Mouse (Mus musculus) layer of hippocampus, adult 8-10 months (tissue): Measurements from ENCODE around the gene Vdac2. TPM values are rescaled to one million over a fixed set of nuclear protein-coding genes. Genes with fewer than 3 reads are reported as not detected.

ENCODE experiments used
- DNase-seq, 2 experiments: peaks; one replicate each; pipeline ENCODE4 v3.0.0; 2022; ENCODE audit warnings: low spot score in 2 of 2
- total RNA-seq, 4 experiments: library from RNA; stranded (reverse); gene quantifications; 2 replicates each; pipeline ENCODE4 v1.2.4; 2022

Vdac2 gene
- total RNA-seq, 4 experiments from 2014 or later, result 231 to 244 (median 241) TPM

DNA sequence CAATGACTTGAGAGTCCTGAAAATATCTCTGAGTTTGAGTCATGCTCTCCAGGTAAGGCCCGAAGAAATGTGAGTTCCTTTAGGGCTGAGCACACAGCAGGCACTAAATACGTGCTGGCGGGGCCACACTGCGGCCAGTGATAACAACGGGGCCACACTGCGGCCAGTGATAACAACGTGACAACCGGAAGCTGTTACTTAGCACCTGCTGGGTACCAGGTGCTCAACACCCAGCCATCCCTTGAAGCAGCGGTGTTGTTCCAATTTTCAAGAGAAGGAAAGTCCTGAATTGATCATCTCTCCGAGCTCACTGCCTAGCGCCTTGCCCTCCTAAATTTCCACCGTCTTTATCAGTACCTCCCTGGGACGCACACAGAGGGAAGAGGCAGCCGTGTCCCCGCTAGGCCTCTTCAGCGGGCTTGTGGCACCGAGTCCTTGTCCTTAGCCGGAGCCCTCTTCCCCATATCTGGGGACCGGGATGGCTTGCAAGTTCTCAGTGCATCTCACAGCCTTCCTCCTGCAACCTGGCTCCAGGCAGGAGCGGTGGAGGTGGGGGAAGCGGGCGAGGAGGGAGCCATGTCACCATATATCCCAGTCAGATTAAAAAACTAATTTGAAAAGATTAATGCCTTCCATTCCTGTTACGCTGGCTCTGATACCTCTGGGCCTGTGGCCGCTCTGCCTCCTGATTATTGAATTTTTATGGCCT lies 25.5 kb downstream of the Vdac2 start:
- no peak for DNase-seq

DNA sequence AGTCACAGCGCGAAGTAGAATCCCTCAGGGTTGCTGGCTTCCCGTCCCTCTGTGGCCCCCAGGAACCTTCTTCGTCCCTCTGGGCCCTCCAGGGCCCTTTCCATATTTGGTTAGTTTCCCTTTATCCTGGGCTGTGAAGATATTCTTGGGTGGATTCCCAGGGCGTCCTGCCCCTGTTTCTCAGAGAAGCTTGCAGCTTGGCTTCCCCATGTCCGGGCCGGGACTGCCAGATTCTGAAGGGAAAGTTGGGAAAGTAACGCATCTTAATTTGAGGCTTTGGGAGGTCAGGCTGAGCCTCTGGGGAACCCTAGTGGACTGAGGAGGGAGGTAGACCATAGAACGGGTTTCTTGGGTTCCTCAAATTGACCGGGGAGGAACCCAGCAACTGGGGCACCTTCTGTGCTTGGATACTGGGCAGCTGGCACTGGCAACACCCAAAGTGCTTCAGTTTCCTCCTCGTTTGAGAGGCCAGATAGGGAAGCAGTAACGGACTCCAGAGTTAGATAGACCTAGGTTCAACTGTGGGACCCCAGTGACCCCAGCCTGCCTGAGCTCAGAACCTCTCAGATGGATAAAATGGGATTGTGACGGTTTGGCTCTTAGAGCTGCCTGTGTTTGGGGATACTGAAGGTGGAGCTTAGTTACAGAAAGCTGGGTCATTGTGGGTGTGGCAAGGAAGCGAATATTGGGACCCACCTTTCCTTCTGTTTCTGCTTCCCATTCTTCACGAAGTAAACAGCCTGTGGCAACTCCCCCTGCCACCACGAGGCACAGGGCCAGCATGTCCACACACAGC lies 27.2 kb downstream of the Vdac2 start:
- no peak for DNase-seq

DNA sequence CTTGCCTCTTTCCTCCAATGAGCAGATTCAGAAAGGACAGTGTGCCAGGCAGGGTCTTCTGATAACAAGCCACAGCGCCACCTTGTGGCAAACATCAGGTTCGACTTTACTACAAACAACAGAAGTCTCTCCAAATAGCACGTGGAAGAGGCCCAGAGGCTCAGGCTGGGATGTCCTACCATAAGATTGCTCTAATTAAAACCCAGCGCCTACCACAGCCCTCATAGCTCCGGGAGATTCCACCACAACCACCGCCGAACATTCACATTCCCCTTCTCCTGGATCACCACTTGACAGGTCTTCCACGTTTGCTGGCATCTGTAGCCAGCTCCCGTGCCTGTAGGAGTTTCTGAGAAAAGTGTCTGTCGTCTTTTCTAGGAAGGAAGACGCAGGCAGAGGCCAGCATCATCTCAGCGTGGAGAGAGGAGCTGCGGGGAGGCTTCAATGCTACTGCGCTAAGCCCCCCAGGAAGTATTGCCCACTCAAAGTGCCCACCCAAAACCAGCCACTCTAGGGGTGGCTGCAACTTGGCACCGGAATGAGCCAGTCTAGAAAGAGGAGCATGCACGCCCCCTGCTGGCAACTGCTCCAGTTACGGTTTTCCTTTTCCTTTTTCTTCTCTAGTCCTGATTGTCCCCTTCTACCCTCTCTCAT lies 28.5 kb downstream of the Vdac2 start:
- DNase-seq, result peak in 1 of 2 experiments; percentile 78

DNA sequence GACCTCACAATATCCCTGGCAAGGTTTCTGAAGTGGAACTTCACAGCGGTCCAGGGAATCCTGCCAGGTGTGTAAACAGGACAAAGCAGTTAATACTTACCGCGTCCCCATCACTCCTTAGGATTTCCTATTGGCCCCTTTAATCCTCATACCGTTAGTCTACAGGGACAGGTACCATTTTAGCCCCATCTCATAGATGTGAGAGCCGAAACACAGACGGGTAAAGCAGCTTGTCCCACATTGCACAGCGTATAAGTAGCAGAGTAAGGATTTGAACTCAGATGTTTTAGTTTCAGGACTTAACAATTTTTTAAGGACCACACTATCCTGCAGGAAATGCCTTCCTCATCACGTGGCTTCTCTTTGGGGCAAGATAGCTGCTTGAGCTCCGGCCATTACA lies 29.2 kb downstream of the Vdac2 start:
- DNase-seq, result no peak

DNA sequence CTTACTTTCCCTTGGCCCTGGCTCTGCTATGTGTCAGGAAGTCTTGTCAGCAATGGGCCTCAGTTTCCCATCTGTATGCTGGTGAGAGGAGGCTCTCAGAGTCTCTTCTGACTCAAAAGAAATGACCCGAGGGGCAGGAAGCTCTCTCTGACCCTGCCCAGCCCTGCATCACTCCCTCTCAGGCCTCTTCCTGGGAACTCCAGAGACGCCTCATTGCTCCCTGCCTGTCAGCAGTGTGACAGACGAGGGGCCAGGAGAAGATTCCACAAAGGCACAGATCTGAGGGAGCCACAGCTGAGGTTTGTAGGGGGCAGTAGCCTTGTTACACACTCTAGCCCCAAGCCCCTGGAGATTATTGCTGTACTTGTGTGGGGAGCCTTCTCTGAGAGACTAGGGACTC lies 30.9 kb downstream of the Vdac2 start:
- no peak for DNase-seq

DNA sequence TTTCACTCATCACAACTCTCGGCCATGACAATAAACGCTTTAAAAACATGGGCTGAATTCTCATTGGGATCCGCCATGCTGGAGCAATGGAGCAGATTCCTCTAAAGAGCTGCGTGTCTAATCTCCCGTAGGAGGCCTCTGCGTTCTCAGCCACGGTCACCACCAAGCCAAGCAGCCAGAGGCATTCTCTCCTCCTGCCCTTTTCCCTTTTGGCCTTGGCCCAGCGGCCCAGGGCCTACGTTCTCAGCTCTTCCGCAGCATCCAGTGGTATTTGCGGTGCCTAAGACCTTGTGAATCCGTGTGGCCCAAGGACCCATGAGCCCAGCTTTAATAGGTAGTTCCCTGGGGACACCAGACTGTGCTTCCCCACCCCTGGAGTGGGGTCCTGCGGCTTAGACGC lies 31.8 kb downstream of the Vdac2 start:
- DNase-seq, result no peak

DNA sequence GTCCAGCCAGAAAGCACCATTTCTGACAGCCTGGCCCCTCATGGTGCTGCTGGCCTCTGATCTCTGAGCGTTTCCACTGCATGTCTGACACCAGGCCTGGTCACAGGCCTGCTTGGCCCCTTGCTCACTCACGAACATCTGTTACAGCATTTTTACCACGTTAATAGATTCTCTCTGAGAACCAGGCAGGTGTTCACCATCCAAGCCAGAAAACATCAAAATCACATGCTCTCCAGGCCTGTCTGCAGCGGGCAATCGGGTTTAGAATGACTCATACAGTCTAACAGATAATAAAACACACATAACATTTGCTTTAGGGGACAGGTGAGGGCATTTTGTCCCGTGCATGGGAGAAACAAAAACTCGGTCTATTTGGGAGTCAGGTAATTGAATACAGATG lies 41.3 kb downstream of the Vdac2 start:
- DNase-seq, result no peak

DNA sequence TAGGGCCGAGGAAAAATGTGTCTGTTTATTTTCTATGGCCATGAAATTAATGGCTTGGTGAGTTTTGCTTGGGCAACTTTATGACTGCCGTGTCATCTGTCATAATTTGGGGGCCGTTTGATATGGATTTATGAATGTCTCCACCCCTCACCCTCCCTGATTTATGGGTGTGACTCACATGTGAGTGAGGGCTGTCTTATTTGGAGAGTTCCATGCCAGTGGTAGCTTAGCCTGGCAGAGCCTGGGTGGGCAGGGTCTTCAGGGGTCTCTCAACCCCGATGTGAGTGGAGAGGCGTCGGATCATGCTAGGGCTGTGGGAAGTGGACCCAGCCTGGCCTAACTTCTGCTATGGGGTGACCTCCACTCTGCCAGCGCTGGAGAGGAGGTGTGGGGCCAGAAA lies 41.8 kb downstream of the Vdac2 start:
- DNase-seq, result no peak

DNA sequence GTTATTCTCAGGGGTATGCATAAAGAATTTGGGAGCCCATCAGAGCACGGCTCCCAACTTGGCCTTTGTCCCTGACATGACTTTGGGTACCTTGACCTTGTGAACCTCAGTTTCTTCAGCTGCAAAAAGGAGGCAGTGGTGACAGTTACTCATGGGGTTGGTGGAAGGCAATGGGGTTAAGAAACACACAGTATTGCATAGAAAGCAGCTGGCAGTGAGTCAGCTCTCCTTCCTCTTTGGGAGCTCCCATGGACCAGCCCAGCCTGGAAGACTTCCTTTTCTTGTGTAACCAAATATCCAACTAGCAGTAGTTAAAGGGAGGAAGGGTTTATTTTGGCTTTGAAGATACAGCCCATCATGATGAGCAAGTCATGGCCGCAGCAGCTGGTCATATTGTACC lies 65.4 kb downstream of the Vdac2 start:
- no peak for DNase-seq

DNA sequence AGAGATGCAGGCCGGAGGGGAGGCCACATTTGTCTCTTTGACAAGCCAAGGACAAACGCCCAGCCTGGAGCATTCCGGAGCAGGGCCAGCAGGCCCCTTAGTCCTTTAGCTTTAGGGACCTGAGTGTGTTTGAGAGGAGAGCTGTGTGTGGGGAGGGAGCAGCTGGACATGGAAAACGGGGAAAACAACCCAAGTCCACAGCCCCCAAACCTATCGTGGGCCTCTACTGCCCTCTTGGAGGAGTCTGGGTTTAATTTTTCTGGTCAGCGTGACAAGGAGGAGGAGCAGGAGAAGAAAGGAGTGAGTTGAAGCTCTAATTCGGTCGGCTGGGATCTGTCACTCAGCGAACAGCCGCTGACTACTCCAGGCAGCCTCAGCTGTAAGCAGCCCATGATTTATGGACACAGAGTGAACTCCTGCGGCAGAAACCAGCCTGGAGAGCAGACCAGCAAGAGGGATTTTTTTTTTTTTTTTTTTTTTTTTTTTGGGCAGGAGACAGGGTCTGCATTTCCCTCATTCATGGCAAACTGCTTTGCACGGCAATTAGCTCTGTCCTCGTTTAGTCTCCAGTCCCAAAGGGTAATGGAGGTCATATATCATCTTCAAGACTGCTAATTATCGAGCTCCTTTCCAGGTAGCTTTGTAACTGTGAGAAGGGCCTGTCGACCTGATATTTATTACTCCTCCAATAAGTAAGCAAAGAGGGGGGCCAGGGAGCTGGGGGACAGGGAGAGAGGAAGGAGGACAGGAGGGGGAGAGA lies 66.7 kb downstream of the Vdac2 start:
- no peak for DNase-seq

DNA sequence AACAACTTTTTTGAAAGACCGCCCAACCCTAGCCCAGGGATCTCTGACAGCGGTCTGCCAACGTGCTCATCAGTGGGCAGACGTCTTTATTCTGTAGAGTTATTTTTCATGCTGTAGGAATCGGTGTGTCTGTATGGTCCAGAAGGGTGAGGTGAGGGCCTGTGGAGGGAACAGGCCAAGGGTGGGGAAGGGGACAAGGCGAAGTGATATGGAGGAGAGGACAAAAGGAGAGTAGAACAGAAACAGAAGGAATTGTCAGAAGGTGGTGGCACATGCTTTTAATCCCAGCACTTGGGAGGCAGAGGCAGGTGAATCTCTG lies 67.3 kb downstream of the Vdac2 start:
- no peak for DNase-seq

Other genes with a start within 250 kb of the Vdac2 start
- under 1 TPM in 2 of 4 experiments, not detected in 2; 0.30 to 0.34 TPM for gene Dupd1, start 110.7 kb upstream of the Vdac2 start, total RNA-seq
- 10 to 100 TPM; 70.0 to 85.8 (median 81.0) TPM for gene Samd8, start 74.7 kb upstream of the Vdac2 start, total RNA-seq
- gene Dusp13, start 74.1 kb upstream of the Vdac2 start, total RNA-seq, result 1 to 10 TPM in 1 of 4 experiments, under 1 TPM in 2, not detected in 1; 0.37 to 1.1 (median 0.67) TPM
- gene Comtd1, start 23.7 kb downstream of the Vdac2 start, total RNA-seq, result 10 to 100 TPM; 25.9 to 34.4 (median 29.7) TPM
- gene Zfp503, start 164.4 kb downstream of the Vdac2 start, total RNA-seq, result 1 to 10 TPM; 2.5 to 3.4 (median 3.1) TPM
- 1 to 10 TPM in 3 of 4 experiments, under 1 TPM in 1; 0.59 to 4.9 (median 1.8) TPM for gene Lrmda, start 194.5 kb downstream of the Vdac2 start, total RNA-seq